Mouse (Mus musculus): ENCODE data around the gene Gm49361. TPM values are rescaled to one million over a fixed set of nuclear protein-coding genes. Genes with fewer than 3 reads are reported as not detected.

Gene Gm49361
- polyA plus RNA-seq, 1 experiment from 2014 or later = not detected

GRCm38 (mm10) chr14:57736141-57736540 is 9.8 kb downstream of the Gm49361 start:
- no peak for ATAC-seq
- H3K36me3 ChIP-seq (ENCODE audit: control insufficient read depth, insufficient read depth, low read length) = no peaks in the 10 kb centered on the region
- no peaks in the 10 kb centered on the region for H3K9me3 ChIP-seq (ENCODE audit: control insufficient read depth, low read length)
- no peak overlapping the region for H3K27ac ChIP-seq (ENCODE audit: low read depth, low read length)
- H3K27me3 ChIP-seq (replicated peaks; ENCODE audit: control insufficient read depth, insufficient read depth, low read length) = no peaks in the 10 kb centered on the region
- H3K9ac ChIP-seq (ENCODE audit: low read depth, low read length) = no peak overlapping the region
- H3K4me3 ChIP-seq (ENCODE audit: low read length) = no peak overlapping the region
- H3K4me2 ChIP-seq (ENCODE audit: low read length) = no peak overlapping the region
- peaks cover 3% of the 10 kb centered on the region; the same call in 1 of the 2 replicates for H3K4me1 ChIP-seq (ENCODE audit: control insufficient read depth, insufficient read depth, low read depth, low read length)
- WGBS = 69% methylated on average over 4 of the region's 4 CpGs

- no peaks in the 10 kb centered on the region for H3K27me3 ChIP-seq (replicated peaks; ENCODE audit: control insufficient read depth, insufficient read depth, low read length)
- H3K4me1 ChIP-seq (ENCODE audit: control insufficient read depth, insufficient read depth, low read depth, low read length) = peaks cover 15% of the 10 kb centered on the region
- ATAC-seq = 0 out of 2 replicates have a peak, but pooled peaks have one; percentile 19
Observed at GRCm38 (mm10) chr14:57732668-57733293, 13.1 kb downstream of the Gm49361 start.

DNA sequence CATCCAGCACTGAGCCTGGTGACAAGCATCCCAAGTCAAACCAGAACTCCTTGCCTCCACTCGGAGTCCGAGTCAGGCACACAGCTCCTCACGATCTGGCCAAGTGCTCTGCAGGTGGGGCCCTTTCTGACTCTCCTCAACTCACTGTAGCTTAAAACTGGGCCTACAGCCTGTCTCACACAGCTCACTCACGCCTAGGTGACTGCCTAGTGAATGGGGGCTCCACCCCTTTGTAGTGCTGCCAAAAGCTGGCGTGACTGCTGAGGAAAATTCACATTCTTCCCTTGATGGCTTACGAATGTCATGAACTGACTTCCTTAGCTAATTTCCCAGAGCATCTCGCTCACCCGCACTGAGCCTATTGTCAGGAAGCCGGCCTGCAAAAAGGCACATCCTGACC is 15.4 kb downstream of the Gm49361 start:
- Histone ChIP-seq H3K4me3 (ENCODE audit: low read length) (no peak overlapping the region), H3K27ac (ENCODE audit: low read depth, low read length) (peak overlapping the region; percentile 69), H3K9ac (ENCODE audit: low read depth, low read length) (peak overlapping the region; percentile 35; the same call in 1 of the 2 replicates), H3K36me3 (ENCODE audit: control insufficient read depth, insufficient read depth, low read length) (no peaks in the 10 kb centered on the region), H3K4me1 (ENCODE audit: control insufficient read depth, insufficient read depth, low read depth, low read length) (peaks cover 15% of the 10 kb centered on the region), H3K9me3 (ENCODE audit: control insufficient read depth, low read length) (no peaks in the 10 kb centered on the region), H3K27me3 (replicated peaks; ENCODE audit: control insufficient read depth, insufficient read depth, low read length) (no peaks in the 10 kb centered on the region), H3K4me2 (ENCODE audit: low read length) (no peak overlapping the region)
- peak; percentile 83 for ATAC-seq
- 25% methylated on average over 9 of the region's 9 CpGs for WGBS

More at GRCm38 (mm10) chr14:57732668-57733293, 13.1 kb downstream of the Gm49361 start:
- H3K4me2 ChIP-seq (ENCODE audit: low read length) = no peak overlapping the region
- no peaks in the 10 kb centered on the region for H3K9me3 ChIP-seq (ENCODE audit: control insufficient read depth, low read length)
- WGBS = 24% methylated on average over 6 of the region's 6 CpGs
- H3K4me3 ChIP-seq (ENCODE audit: low read length) = no peak overlapping the region
- no peak overlapping the region for H3K9ac ChIP-seq (ENCODE audit: low read depth, low read length)
- no peak overlapping the region for H3K27ac ChIP-seq (ENCODE audit: low read depth, low read length)
- no peaks in the 10 kb centered on the region for H3K36me3 ChIP-seq (ENCODE audit: control insufficient read depth, insufficient read depth, low read length)

DNA sequence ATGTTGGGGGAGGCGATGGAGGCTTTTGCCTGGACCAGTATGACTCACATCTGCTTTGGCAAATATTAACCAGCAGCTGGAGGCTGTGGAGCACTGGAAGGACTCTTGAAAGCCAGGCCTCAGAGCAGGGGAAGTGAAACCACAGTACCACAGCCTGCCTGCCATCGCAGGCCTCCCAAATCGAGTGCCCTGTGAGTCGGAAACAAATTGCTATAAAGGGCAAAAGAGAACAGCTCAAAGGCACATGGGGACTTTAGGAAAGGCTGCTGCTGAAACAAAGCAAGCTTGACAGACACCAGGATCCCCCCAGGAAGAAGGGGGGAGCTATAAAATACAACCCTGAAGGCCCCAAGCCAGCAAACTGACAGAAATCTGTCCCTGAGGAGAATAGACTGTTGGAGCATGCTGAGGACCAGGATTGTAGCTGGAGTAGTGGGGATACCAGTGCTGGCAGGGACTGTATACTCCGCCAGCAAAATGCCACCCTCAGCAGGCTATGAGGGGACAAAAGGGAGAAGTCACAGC is 15.9 kb downstream of the Gm49361 start:
- Histone ChIP-seq H3K4me2 (ENCODE audit: low read length) (no peak overlapping the region), H3K27me3 (replicated peaks; ENCODE audit: control insufficient read depth, insufficient read depth, low read length) (no peaks in the 10 kb centered on the region), H3K9me3 (ENCODE audit: control insufficient read depth, low read length) (no peaks in the 10 kb centered on the region), H3K27ac (ENCODE audit: low read depth, low read length) (peak overlapping the region; percentile 69), H3K4me3 (ENCODE audit: low read length) (no peak overlapping the region), H3K9ac (ENCODE audit: low read depth, low read length) (no peak overlapping the region), H3K36me3 (ENCODE audit: control insufficient read depth, insufficient read depth, low read length) (no peaks in the 10 kb centered on the region), H3K4me1 (ENCODE audit: control insufficient read depth, insufficient read depth, low read depth, low read length) (peaks cover 15% of the 10 kb centered on the region)
- peak; percentile 93 for ATAC-seq
- 35% methylated on average over 5 of the region's 5 CpGs for WGBS

DNA sequence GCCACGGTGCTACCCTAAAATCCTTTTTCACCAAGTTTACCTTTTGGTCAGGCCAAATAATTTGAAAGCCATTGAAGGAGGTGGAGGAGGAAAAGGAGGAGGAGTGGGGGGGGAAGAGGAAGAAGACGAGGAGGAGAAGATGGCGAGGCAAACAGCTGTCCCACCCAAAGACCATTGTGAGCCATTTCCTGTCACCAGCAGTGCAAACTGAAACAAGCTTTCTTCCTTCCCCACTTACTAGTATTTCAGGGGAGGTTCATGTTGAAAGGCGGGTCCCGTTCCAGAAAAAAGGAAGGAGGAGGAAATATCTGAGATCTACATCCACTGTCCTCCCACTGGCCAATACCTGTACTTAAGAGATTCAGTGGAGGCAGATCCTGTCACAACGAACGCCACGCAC is 16.5 kb downstream of the Gm49361 start:
- no peaks in the 10 kb centered on the region for H3K36me3 ChIP-seq (ENCODE audit: control insufficient read depth, insufficient read depth, low read length)
- H3K9ac ChIP-seq (ENCODE audit: low read depth, low read length) = no peak overlapping the region
- H3K27ac ChIP-seq (ENCODE audit: low read depth, low read length) = no peak overlapping the region; the same call in 1 of the 2 replicates
- no peak overlapping the region for H3K4me3 ChIP-seq (ENCODE audit: low read length)
- H3K9me3 ChIP-seq (ENCODE audit: control insufficient read depth, low read length) = no peaks in the 10 kb centered on the region
- 83% methylated on average over 8 of the region's 8 CpGs for WGBS
- H3K27me3 ChIP-seq (replicated peaks; ENCODE audit: control insufficient read depth, insufficient read depth, low read length) = no peaks in the 10 kb centered on the region
- ATAC-seq = no peak
- peaks cover 15% of the 10 kb centered on the region for H3K4me1 ChIP-seq (ENCODE audit: control insufficient read depth, insufficient read depth, low read depth, low read length)
- no peak overlapping the region for H3K4me2 ChIP-seq (ENCODE audit: low read length)

DNA sequence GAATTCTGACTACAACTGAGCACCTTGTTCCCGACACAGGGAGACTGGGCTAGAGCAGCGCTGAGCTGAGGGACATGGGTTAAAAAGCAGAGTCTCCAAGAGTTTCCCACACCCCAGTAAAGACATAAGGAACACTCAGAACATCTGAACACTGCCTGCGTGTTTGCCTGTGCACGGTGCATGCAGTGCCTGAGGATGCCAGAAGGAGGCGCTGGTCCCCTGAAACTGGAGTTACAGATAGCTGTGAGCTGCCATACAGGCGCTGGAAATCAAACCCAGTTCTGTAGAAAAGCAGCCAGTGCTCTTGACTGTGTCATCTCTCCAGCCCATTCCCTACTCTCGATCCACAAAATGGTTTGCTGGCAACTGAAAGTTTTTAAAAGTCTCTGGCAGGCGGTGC is 19.7 kb downstream of the Gm49361 start:
- no peaks in the 10 kb centered on the region for H3K36me3 ChIP-seq (ENCODE audit: control insufficient read depth, insufficient read depth, low read length)
- no peak for ATAC-seq
- 80% methylated on average over 8 of the region's 8 CpGs for WGBS
- H3K4me2 ChIP-seq (ENCODE audit: low read length) = no peak overlapping the region
- no peaks in the 10 kb centered on the region for H3K27me3 ChIP-seq (replicated peaks; ENCODE audit: control insufficient read depth, insufficient read depth, low read length)
- H3K27ac ChIP-seq (ENCODE audit: low read depth, low read length) = no peak overlapping the region
- no peak overlapping the region for H3K4me3 ChIP-seq (ENCODE audit: low read length)
- no peak overlapping the region for H3K9ac ChIP-seq (ENCODE audit: low read depth, low read length)
- H3K9me3 ChIP-seq (ENCODE audit: control insufficient read depth, low read length) = no peaks in the 10 kb centered on the region
- H3K4me1 ChIP-seq (ENCODE audit: control insufficient read depth, insufficient read depth, low read depth, low read length) = peaks cover 12% of the 10 kb centered on the region

DNA sequence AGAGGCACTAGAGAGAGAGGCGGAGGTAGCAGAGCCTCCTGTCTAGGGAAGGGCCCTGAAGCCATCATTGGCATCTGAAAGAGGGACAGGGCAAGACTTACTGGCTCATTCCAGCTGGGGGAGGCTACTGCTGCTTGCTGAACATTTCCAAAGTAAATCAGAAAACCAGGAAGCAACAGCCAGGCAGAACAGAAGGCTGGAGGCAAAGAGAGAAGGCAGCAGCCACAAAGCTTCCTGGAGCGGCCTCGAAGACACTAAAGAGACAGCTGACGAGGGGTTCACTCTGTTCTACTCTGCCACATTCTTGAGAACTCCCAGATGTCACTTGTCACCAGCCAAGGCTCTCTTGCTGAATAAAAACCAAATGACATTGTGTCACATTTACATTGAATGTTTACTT is 21.4 kb downstream of the Gm49361 start:
- ATAC-seq = no peak
- Histone ChIP-seq H3K4me3 (ENCODE audit: low read length) (no peak overlapping the region), H3K9me3 (ENCODE audit: control insufficient read depth, low read length) (no peaks in the 10 kb centered on the region), H3K36me3 (ENCODE audit: control insufficient read depth, insufficient read depth, low read length) (no peaks in the 10 kb centered on the region), H3K9ac (ENCODE audit: low read depth, low read length) (no peak overlapping the region), H3K27ac (ENCODE audit: low read depth, low read length) (no peak overlapping the region), H3K4me2 (ENCODE audit: low read length) (no peak overlapping the region), H3K27me3 (replicated peaks; ENCODE audit: control insufficient read depth, insufficient read depth, low read length) (no peaks in the 10 kb centered on the region), H3K4me1 (ENCODE audit: control insufficient read depth, insufficient read depth, low read depth, low read length) (no peaks in the 10 kb centered on the region)
- 87% methylated on average over 4 of the region's 4 CpGs for WGBS

- Histone ChIP-seq H3K9me3 (ENCODE audit: control insufficient read depth, low read length) (no peaks in the 10 kb centered on the region), H3K4me2 (ENCODE audit: low read length) (no peak overlapping the region), H3K27me3 (replicated peaks; ENCODE audit: control insufficient read depth, insufficient read depth, low read length) (no peaks in the 10 kb centered on the region), H3K36me3 (ENCODE audit: control insufficient read depth, insufficient read depth, low read length) (no peaks in the 10 kb centered on the region), H3K27ac (ENCODE audit: low read depth, low read length) (no peak overlapping the region), H3K9ac (ENCODE audit: low read depth, low read length) (no peak overlapping the region), H3K4me3 (ENCODE audit: low read length) (no peak overlapping the region), H3K4me1 (ENCODE audit: control insufficient read depth, insufficient read depth, low read depth, low read length) (no peaks in the 10 kb centered on the region)
- no peak for ATAC-seq
- 83% methylated on average over 4 of the region's 4 CpGs for WGBS
Observed at GRCm38 (mm10) chr14:57718245-57718644, 27.7 kb downstream of the Gm49361 start.

DNA sequence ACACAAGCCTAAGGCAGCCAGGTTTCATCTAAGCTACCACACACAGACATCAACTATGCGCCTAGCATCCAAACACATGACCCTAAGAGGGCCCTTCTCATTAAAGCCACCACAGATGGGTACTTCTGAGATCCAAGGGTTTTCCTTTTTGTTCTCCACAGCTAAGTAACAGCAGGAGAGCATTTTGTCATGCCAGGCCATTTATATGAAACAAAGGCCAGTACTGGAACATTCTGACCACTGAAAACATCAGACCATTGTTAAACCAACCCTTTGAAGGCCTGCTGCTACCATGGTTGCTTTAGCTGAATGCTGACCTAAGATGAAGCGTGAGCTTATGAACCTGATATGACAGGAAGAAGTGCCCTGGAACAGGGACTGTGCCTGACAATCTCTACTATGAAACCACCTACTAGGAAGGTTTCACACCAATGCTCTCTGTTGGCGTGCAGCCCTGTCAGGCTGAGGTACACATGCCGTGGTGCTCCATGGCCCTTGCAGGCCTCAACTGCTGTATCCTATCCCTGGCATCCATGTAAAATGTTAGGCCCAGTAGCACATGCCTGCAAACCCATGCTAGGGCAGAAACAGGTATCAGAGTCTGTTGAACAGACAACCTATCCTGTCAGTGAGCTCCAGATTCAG is 29.2 kb downstream of the Gm49361 start:
- no peak overlapping the region for H3K27ac ChIP-seq (ENCODE audit: low read depth, low read length)
- no peaks in the 10 kb centered on the region for H3K36me3 ChIP-seq (ENCODE audit: control insufficient read depth, insufficient read depth, low read length)

More for the DNA sequence above, 29.2 kb downstream of the Gm49361 start:
- WGBS = 50% methylated on average over 4 of the region's 4 CpGs
- Histone ChIP-seq H3K9ac (ENCODE audit: low read depth, low read length) (no peak overlapping the region), H3K4me1 (ENCODE audit: control insufficient read depth, insufficient read depth, low read depth, low read length) (no peaks in the 10 kb centered on the region), H3K27me3 (replicated peaks; ENCODE audit: control insufficient read depth, insufficient read depth, low read length) (no peaks in the 10 kb centered on the region), H3K9me3 (ENCODE audit: control insufficient read depth, low read length) (no peaks in the 10 kb centered on the region), H3K4me2 (ENCODE audit: low read length) (no peak overlapping the region), H3K4me3 (ENCODE audit: low read length) (no peak overlapping the region)
- ATAC-seq = 0 out of 2 replicates have a peak, but pooled peaks have one; percentile 42

All from hindbrain, embryonic 16.5 days (tissue).